Mouse (Mus musculus): ENCODE data around the gene Tctex1d1. TPM values are rescaled to one million over a fixed set of nuclear protein-coding genes. Genes with fewer than 3 reads are reported as not detected.

Gene Tctex1d1
- polyA plus RNA-seq, 1 experiment: not detected

DNA sequence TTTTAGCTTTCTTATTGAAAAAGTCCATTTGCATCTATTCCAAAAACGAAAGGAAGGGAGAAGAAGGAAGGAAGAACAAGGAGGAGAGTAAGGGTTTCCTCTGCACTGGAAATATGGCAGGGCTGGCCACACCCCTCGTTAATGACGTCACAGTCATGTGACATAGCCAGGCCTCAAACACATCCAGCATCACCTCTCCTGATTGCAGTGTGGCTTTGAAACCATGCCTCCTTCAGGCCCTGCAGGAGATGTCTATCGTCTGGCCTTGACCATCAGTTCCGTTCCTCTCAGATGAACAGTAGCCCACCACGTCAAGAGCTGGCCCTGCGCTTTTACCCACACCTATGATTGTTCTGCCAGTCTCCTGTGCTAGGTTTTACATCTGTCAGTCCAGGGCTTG lies 7.8 kb downstream of the Tctex1d1 start:
- Histone ChIP-seq H3K36me3 (ENCODE audit: control insufficient read depth) (no peaks in the 10 kb centered on the region), H3K9me3 (ENCODE audit: control insufficient read depth, low read length) (no peaks in the 10 kb centered on the region), H3K4me1 (ENCODE audit: control insufficient read depth) (no peaks in the 10 kb centered on the region), H3K4me3 (replicated peaks) (no peak overlapping the region), H3K27me3 (ENCODE audit: control insufficient read depth) (no peaks in the 10 kb centered on the region)
- TF ChIP-seq GATA1 (IDR thresholded peaks at IDR 0.05; ENCODE audit: low read length) (no peak), TAL1 (IDR thresholded peaks at IDR 0.05; ENCODE audit: low read length) (no peak)

DNA sequence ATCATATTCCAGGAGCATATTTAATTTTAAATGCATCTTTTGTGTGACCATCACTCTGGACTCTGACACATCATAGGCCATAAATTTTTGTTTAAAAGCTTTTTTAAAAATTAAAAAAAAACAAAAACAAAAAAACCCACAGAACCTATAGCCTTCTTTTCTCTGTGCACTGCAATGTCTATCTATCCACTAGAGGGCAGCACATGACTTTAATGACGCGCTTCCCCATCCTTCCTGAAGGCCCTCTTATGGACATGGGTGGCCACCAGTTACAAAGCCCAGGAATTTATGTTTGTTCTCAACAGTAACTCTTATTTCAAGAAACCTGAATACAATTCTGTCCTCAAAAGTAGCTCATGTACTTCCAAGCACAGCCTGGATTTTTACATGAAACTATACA lies 8.5 kb downstream of the Tctex1d1 start:
- TF ChIP-seq TAL1 (IDR thresholded peaks at IDR 0.05; ENCODE audit: low read length) (no peak), GATA1 (IDR thresholded peaks at IDR 0.05; ENCODE audit: low read length) (no peak)
- Histone ChIP-seq H3K36me3 (ENCODE audit: control insufficient read depth) (no peaks in the 10 kb centered on the region), H3K27me3 (ENCODE audit: control insufficient read depth) (no peaks in the 10 kb centered on the region), H3K4me1 (ENCODE audit: control insufficient read depth) (no peaks in the 10 kb centered on the region), H3K4me3 (replicated peaks) (no peak overlapping the region), H3K9me3 (ENCODE audit: control insufficient read depth, low read length) (no peaks in the 10 kb centered on the region)

DNA sequence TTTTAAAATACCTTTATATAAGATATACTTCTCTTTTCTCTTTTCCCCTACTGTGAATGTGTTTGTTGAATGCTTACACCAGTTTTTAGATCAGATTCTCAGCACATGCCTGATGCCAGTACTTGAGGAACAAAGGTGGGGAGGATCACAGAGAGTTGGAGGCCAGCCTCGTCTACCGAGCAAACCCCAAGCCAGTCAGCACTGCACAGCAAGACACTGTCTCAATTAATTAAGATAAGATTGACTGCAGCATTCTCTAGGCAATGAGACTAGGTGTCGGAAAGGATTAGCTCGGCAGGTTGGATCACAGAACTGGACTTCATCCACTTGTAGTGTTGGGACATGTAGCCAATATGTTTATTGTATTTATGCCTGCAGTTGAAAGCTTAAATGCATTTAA lies 8.9 kb downstream of the Tctex1d1 start:
- Histone ChIP-seq H3K9me3 (ENCODE audit: control insufficient read depth, low read length) (no peaks in the 10 kb centered on the region), H3K36me3 (ENCODE audit: control insufficient read depth) (no peaks in the 10 kb centered on the region), H3K4me3 (replicated peaks) (no peak overlapping the region), H3K4me1 (ENCODE audit: control insufficient read depth) (no peaks in the 10 kb centered on the region), H3K27me3 (ENCODE audit: control insufficient read depth) (no peaks in the 10 kb centered on the region)
- TF ChIP-seq GATA1 (IDR thresholded peaks at IDR 0.05; ENCODE audit: low read length) (no peak), TAL1 (IDR thresholded peaks at IDR 0.05; ENCODE audit: low read length) (no peak)

DNA sequence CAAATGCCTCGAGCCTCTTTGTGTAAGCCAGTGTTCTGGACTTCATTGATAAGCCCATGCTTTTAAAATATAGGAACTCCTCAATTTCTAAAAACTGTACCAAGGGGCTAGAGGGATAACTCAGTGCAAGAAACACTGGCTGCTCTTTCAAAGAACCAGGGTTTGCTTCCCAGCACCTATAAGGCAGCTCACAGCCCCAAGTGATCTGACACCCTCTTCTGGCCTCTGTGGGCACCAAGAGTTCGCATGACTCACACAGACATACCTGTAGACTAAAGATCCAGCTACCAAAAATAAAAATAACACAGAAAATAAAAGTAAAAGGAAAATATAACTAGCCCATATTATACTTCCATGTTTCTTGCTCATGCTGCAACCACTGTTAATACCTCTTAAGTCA lies 9.3 kb downstream of the Tctex1d1 start:
- Histone ChIP-seq H3K9me3 (ENCODE audit: control insufficient read depth, low read length) (no peaks in the 10 kb centered on the region), H3K4me1 (ENCODE audit: control insufficient read depth) (no peaks in the 10 kb centered on the region), H3K4me3 (replicated peaks) (no peak overlapping the region), H3K36me3 (ENCODE audit: control insufficient read depth) (no peaks in the 10 kb centered on the region), H3K27me3 (ENCODE audit: control insufficient read depth) (no peaks in the 10 kb centered on the region)
- TF ChIP-seq GATA1 (IDR thresholded peaks at IDR 0.05; ENCODE audit: low read length) (no peak), TAL1 (IDR thresholded peaks at IDR 0.05; ENCODE audit: low read length) (no peak)

DNA sequence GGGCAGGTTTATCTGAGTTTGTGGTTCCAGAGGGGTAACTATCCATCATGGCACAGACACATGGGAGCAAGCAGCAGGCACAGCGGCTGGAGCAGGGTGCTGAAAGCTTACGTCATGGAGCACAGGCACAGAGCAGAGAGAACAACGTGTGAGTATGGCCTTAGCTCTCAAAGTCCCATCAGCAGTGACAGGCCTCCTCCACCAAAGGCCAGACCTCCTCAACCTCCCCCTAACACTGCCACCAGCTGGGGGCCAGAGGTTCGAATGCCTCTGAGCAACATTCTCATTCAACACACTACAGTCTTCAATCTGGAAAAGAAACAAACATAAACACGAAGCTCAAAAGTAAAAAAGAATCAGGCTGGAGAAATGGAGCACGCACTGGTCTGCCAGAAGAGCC lies 10.1 kb downstream of the Tctex1d1 start:
- H3K36me3 ChIP-seq (ENCODE audit: control insufficient read depth): no peaks in the 10 kb centered on the region
- H3K9me3 ChIP-seq (ENCODE audit: control insufficient read depth, low read length): no peaks in the 10 kb centered on the region
- no peak for TF ChIP-seq TAL1 (IDR thresholded peaks at IDR 0.05; ENCODE audit: low read length)
- no peak for TF ChIP-seq GATA1 (IDR thresholded peaks at IDR 0.05; ENCODE audit: low read length)
- no peaks in the 10 kb centered on the region for H3K27me3 ChIP-seq (ENCODE audit: control insufficient read depth)
- no peak overlapping the region for H3K4me3 ChIP-seq (replicated peaks)
- no peaks in the 10 kb centered on the region for H3K4me1 ChIP-seq (ENCODE audit: control insufficient read depth)

- Histone ChIP-seq H3K4me1 (ENCODE audit: control insufficient read depth) (no peaks in the 10 kb centered on the region), H3K9me3 (ENCODE audit: control insufficient read depth, low read length) (no peaks in the 10 kb centered on the region), H3K4me3 (replicated peaks) (no peak overlapping the region), H3K36me3 (ENCODE audit: control insufficient read depth) (no peaks in the 10 kb centered on the region), H3K27me3 (ENCODE audit: control insufficient read depth) (no peaks in the 10 kb centered on the region)
- no peak for TF ChIP-seq GATA1 (IDR thresholded peaks at IDR 0.05; ENCODE audit: low read length)
- TF ChIP-seq TAL1 (IDR thresholded peaks at IDR 0.05; ENCODE audit: low read length): no peak
Observed at GRCm38 (mm10) chr4:102989391-102989790, 11.0 kb downstream of the Tctex1d1 start.

DNA sequence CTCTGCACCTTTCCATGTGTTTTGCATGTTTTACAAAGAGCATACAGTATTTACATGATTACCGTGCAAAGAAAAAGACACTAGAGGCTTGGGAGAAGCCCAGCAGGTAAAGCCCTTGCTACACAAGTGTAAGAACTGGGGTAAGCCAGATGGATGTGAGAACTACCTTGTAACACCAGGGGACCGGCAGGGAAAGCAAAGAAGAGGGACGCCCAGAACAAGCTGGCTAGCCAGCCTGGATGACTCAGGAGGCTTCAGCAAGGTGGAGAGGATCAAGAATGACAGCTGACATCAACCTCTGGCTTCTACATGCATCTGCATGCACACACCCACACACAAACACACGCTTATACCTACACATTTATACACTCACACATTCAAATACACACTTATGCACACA lies 11.6 kb downstream of the Tctex1d1 start:
- Histone ChIP-seq H3K4me1 (ENCODE audit: control insufficient read depth) (no peaks in the 10 kb centered on the region), H3K9me3 (ENCODE audit: control insufficient read depth, low read length) (no peaks in the 10 kb centered on the region), H3K4me3 (replicated peaks) (no peak overlapping the region), H3K27me3 (ENCODE audit: control insufficient read depth) (no peaks in the 10 kb centered on the region), H3K36me3 (ENCODE audit: control insufficient read depth) (no peaks in the 10 kb centered on the region)
- TF ChIP-seq GATA1 (IDR thresholded peaks at IDR 0.05; ENCODE audit: low read length): no peak
- no peak for TF ChIP-seq TAL1 (IDR thresholded peaks at IDR 0.05; ENCODE audit: low read length)

- Histone ChIP-seq H3K9me3 (ENCODE audit: control insufficient read depth, low read length) (no peaks in the 10 kb centered on the region), H3K36me3 (ENCODE audit: control insufficient read depth) (no peaks in the 10 kb centered on the region), H3K27me3 (ENCODE audit: control insufficient read depth) (no peaks in the 10 kb centered on the region), H3K4me1 (ENCODE audit: control insufficient read depth) (no peaks in the 10 kb centered on the region), H3K4me3 (replicated peaks) (no peak overlapping the region)
- TF ChIP-seq TAL1 (IDR thresholded peaks at IDR 0.05; ENCODE audit: low read length): no peak
- TF ChIP-seq GATA1 (IDR thresholded peaks at IDR 0.05; ENCODE audit: low read length): no peak
Observed at GRCm38 (mm10) chr4:102990595-102991340, 12.4 kb downstream of the Tctex1d1 start.

DNA sequence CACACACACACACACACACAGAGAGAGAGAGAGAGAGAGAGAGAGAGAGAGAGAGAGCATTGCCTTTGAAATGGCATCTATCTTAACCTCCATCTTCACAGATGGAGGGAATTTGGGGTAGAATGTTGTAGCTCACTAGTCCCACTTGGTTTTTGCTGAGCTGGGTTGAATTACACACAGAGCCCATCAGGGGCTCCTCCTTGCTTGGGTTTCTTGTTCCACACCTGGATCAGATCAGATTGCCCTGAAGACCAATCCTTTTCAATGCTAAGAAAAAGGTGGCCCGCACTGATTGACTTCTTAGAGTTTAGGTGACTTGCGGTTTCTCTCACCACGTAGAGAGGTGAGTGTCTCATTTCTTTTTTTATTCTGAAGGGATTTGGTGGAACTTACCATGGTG lies 13.3 kb downstream of the Tctex1d1 start:
- Histone ChIP-seq H3K9me3 (ENCODE audit: control insufficient read depth, low read length) (no peaks in the 10 kb centered on the region), H3K4me1 (ENCODE audit: control insufficient read depth) (no peaks in the 10 kb centered on the region), H3K27me3 (ENCODE audit: control insufficient read depth) (no peaks in the 10 kb centered on the region), H3K4me3 (replicated peaks) (no peak overlapping the region), H3K36me3 (ENCODE audit: control insufficient read depth) (no peaks in the 10 kb centered on the region)
- no peak for TF ChIP-seq GATA1 (IDR thresholded peaks at IDR 0.05; ENCODE audit: low read length)
- no peak for TF ChIP-seq TAL1 (IDR thresholded peaks at IDR 0.05; ENCODE audit: low read length)

DNA sequence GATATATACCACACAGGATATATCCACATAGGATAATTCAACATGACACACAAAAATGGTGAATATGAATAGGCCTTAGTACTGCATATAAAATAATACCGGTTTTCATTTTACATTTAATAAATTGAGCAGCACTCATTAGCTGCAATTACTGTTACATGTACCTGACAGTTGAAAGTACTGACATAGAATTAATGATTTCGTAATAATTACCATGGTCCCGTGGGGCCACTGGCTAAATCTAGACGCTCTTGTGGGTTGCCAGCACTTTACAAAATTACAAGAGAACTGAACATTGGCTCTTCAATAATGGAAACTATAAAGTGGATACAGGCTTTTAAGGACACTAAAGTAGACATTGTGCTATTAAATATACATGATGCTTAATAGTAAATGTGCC lies 26.3 kb downstream of the Tctex1d1 start:
- Histone ChIP-seq H3K9me3 (ENCODE audit: control insufficient read depth, low read length) (no peaks in the 10 kb centered on the region), H3K36me3 (ENCODE audit: control insufficient read depth) (no peaks in the 10 kb centered on the region), H3K4me1 (ENCODE audit: control insufficient read depth) (no peaks in the 10 kb centered on the region), H3K4me3 (replicated peaks) (no peak overlapping the region), H3K27me3 (ENCODE audit: control insufficient read depth) (no peaks in the 10 kb centered on the region)
- TF ChIP-seq GATA1 (IDR thresholded peaks at IDR 0.05; ENCODE audit: low read length) (no peak), TAL1 (IDR thresholded peaks at IDR 0.05; ENCODE audit: low read length) (no peak)
